Mouse (Mus musculus): ENCODE data around the gene Park7. TPM values are rescaled to one million over a fixed set of nuclear protein-coding genes. Genes with fewer than 3 reads are reported as not detected.
"Not testable (repeated sequence)": the region's sequence is repeated elsewhere in the genome, so short reads cannot be mapped to it uniquely, and the experiment has no call there.

Park7 gene
- polyA plus RNA-seq, 1 experiment from 2014 or later = 362 TPM

DNA sequence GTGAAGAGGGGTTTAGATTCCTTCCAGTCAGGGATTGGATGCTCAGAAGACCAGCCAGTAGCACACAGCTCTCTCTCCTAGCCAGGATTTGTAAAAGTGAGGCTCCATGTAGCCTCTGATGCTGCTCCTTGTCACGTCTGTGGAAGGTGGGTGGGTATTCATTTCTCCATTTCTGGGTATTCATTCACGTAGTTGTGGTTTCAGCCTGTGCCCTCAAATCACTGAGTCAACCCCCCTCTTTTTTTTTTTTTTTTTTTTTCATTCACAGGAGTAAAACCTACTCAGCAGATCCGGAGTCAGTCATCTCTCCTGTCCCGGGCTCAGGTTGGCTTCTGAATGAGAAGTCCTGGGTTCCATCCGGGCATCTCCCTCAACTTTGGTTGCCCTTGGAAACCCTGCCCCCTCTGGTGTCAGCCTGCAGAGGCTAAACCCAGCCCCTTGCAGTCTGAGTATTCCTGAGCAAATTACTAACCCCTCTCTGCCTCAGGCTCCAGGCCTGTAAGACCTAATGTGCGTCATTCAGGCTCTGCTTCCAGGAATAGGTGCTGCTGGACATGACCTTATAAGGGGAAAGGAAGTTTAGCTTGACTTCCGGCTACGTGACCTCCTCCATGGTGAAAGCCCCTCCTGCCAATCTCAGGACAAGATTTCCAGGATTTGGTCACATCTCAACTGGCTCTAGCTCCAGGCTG, 3.2 kb upstream of the Park7 start:
- H3K9ac ChIP-seq (ENCODE audit: low read length) = no peak overlapping the region
- no peaks in the 10 kb centered on the region for H3K36me3 ChIP-seq (ENCODE audit: control insufficient read depth, insufficient read depth, low read length)
- H3K4me1 ChIP-seq (ENCODE audit: control insufficient read depth, insufficient read depth, low read length) = peaks cover 20% of the 10 kb centered on the region
- H3K4me2 ChIP-seq (ENCODE audit: low read depth, low read length) = no peak overlapping the region
- ATAC-seq (ENCODE audit: insufficient read depth, low FRiP score) = no peak
- H3K9me3 ChIP-seq (replicated peaks; ENCODE audit: control insufficient read depth, low read length) = no peaks in the 10 kb centered on the region
- H3K4me3 ChIP-seq (replicated peaks; ENCODE audit: low read length) = no peak overlapping the region
- no peak overlapping the region for H3K27ac ChIP-seq (ENCODE audit: low read length)
- no peaks in the 10 kb centered on the region for H3K27me3 ChIP-seq (ENCODE audit: control insufficient read depth, insufficient read depth, low read length)
- 68% methylated on average over 8 of the region's 8 CpGs for WGBS

DNA sequence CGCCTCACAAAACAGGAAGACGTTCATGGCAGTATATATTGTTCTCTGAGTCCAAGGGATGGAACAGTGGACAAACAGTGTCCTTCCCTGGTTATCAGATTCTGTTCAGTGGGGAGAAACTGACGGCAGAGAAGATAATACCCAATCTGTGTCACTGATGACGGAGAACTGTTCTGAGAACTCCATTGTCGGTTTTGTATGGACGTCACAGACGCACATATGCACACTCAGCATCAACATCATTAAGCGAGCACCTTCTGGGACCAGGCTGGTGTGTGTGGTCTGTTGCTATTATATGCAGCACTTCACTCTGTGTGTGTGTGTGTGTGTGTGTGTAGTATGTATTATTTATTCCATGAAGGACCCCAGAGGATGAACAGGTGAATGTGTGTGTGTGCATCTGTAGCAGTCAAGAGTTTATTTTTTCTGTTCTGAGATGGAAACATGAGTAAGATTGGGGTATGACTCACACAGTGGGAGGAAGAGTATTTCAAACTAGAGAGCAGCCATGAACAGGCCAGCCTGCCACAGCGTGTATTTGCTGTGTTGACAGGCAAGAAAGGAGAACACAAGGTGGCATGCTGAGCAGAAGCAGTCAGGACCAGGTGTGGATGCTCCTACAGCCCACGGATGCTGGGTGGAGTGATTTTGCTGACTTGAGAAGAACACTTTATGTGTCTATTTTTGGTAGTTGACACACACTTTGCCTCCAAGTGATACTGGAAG, 1.1 kb upstream of the Park7 start:
- Histone ChIP-seq H3K9me3 (replicated peaks; ENCODE audit: control insufficient read depth, low read length) (no peaks in the 10 kb centered on the region), H3K4me3 (replicated peaks; ENCODE audit: low read length) (peak overlapping the region; percentile 80), H3K4me2 (ENCODE audit: low read depth, low read length) (peak overlapping the region; percentile 83), H3K27me3 (ENCODE audit: control insufficient read depth, insufficient read depth, low read length) (no peaks in the 10 kb centered on the region), H3K4me1 (ENCODE audit: control insufficient read depth, insufficient read depth, low read length) (peaks cover 20% of the 10 kb centered on the region), H3K36me3 (ENCODE audit: control insufficient read depth, insufficient read depth, low read length) (no peaks in the 10 kb centered on the region), H3K27ac (ENCODE audit: low read length) (peak overlapping the region; percentile 82), H3K9ac (ENCODE audit: low read length) (peak overlapping the region; percentile 89)
- 41% methylated on average over 10 of the region's 10 CpGs for WGBS
- no peak for ATAC-seq (ENCODE audit: insufficient read depth, low FRiP score)

DNA sequence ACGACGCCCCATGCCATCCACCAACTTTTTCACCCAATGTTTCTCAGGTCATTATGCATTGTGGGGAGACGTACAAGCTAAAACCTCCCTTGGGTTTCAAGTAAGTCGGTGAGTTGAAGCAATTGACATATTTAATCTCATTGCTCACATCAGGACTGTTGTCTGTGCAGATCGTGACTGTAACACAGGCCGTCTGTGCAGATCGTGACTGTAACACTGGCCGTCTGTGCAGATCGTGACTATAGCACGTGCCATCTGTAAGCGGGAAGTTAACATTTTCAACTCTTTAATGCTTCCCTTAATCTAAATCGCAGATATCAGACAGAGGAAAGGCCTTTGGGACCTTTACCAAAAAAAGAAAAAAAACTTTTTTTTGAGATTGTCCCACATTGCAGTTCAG, 494 bp downstream of the Park7 start:
- H3K9ac ChIP-seq (ENCODE audit: low read length) = peak overlapping the region; percentile 89
- H3K9me3 ChIP-seq (replicated peaks; ENCODE audit: control insufficient read depth, low read length) = no peaks in the 10 kb centered on the region
- H3K4me1 ChIP-seq (ENCODE audit: control insufficient read depth, insufficient read depth, low read length) = peaks cover 20% of the 10 kb centered on the region
- no peaks in the 10 kb centered on the region for H3K27me3 ChIP-seq (ENCODE audit: control insufficient read depth, insufficient read depth, low read length)
- H3K4me3 ChIP-seq (replicated peaks; ENCODE audit: low read length) = peak overlapping the region; percentile 80
- WGBS = 11% methylated on average over 12 of the region's 12 CpGs
- peak overlapping the region; percentile 93 for H3K27ac ChIP-seq (ENCODE audit: low read length)
- ATAC-seq (ENCODE audit: insufficient read depth, low FRiP score) = no peak
- no peaks in the 10 kb centered on the region for H3K36me3 ChIP-seq (ENCODE audit: control insufficient read depth, insufficient read depth, low read length)
- H3K4me2 ChIP-seq (ENCODE audit: low read depth, low read length) = peak overlapping the region; percentile 83

DNA sequence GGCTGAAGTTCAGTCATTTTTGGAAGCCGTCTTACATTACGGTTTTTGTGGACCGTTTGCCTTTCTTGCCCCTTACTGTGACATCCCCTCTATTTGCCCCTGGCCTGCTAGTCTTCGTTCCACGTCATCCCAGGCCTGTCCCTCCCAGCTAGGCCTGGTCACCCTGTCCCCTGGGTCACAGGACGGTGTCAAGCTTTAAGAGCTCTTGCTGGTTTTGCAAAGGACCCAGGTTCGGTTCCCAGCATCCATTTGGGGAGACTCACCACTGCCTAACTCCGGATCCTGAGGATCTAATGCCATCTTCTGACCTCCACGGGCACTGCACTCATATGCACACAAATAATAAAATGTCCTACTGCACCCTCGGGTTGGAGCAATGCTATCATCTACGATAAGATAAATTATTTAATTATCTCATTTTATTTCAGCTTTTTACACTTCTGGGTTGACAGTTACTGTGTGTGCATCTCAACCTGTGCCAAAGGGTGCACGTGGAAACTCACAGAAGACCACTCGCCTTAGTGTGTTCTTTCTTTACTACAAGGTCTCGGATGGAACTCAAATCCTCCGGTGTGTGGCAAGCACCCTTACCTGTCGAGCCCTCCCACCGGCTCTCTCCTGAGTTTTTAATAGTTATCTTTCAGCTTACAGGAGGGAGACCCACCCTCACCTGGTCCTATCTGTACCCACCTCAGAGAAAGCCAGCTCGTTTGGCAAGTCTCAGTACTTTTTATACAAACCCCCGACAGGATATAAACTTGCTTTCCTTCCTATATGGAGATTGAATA, 3.9 kb downstream of the Park7 start:
- H3K36me3 ChIP-seq (ENCODE audit: control insufficient read depth, insufficient read depth, low read length) = peaks cover 7% of the 10 kb centered on the region; the same call in 1 of the 2 replicates
- peaks cover 23% of the 10 kb centered on the region for H3K4me1 ChIP-seq (ENCODE audit: control insufficient read depth, insufficient read depth, low read length)
- peak overlapping the region; percentile 55 for H3K4me2 ChIP-seq (ENCODE audit: low read depth, low read length)
- no peaks in the 10 kb centered on the region for H3K9me3 ChIP-seq (replicated peaks; ENCODE audit: control insufficient read depth, low read length)
- H3K27ac ChIP-seq (ENCODE audit: low read length) = peak overlapping the region; percentile 71
- H3K27me3 ChIP-seq (ENCODE audit: control insufficient read depth, insufficient read depth, low read length) = no peaks in the 10 kb centered on the region
- H3K9ac ChIP-seq (ENCODE audit: low read length) = peak overlapping the region; percentile 63
- peak; percentile 3 for ATAC-seq (ENCODE audit: insufficient read depth, low FRiP score)
- peak overlapping the region; percentile 28 for H3K4me3 ChIP-seq (replicated peaks; ENCODE audit: low read length)
- 82% methylated on average over 19 of the region's 19 CpGs for WGBS

GRCm38 (mm10) chr4:150909451-150910156, 4.6 kb downstream of the Park7 start:
- Histone ChIP-seq H3K4me3 (replicated peaks; ENCODE audit: low read length) (peak overlapping the region; percentile 83), H3K27me3 (ENCODE audit: control insufficient read depth, insufficient read depth, low read length) (no peaks in the 10 kb centered on the region), H3K27ac (ENCODE audit: low read length) (peak overlapping the region; percentile 78), H3K36me3 (ENCODE audit: control insufficient read depth, insufficient read depth, low read length) (peaks cover 7% of the 10 kb centered on the region; the same call in 1 of the 2 replicates), H3K4me2 (ENCODE audit: low read depth, low read length) (peak overlapping the region; percentile 71), H3K9me3 (replicated peaks; ENCODE audit: control insufficient read depth, low read length) (no peaks in the 10 kb centered on the region), H3K4me1 (ENCODE audit: control insufficient read depth, insufficient read depth, low read length) (peaks cover 16% of the 10 kb centered on the region), H3K9ac (ENCODE audit: low read length) (peak overlapping the region; percentile 89)
- WGBS = under 1% methylated on average over 56 of the region's 56 CpGs
- ATAC-seq (ENCODE audit: insufficient read depth, low FRiP score) = peak; percentile 92

DNA sequence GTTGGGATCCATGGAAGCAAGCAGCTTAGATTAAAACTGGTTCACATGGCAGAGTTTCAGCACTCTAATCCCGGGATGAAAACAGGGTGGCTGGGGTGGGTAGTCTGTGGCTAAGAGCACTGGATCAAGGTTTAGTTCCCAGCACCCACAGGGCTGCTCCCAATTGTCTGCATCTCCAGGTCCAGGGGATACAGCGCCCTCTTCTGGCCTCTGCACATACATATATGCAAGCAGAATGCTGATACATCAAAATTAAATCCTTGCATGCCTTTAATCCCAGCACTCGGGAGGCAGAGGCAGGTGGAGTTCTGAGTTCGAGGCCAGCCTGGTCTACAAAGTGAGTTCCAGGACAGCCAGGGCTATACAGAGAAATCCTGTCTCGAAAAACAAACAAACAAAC, 5.7 kb downstream of the Park7 start:
- ATAC-seq (ENCODE audit: insufficient read depth, low FRiP score); H3K27me3 ChIP-seq (ENCODE audit: control insufficient read depth, insufficient read depth, low read length); H3K27ac ChIP-seq (ENCODE audit: low read length); H3K9me3 ChIP-seq (replicated peaks; ENCODE audit: control insufficient read depth, low read length); H3K9ac ChIP-seq (ENCODE audit: low read length); H3K36me3 ChIP-seq (ENCODE audit: control insufficient read depth, insufficient read depth, low read length): not testable (repeated sequence)
- H3K4me1 ChIP-seq (ENCODE audit: control insufficient read depth, insufficient read depth, low read length) = peaks cover 14% of the 10 kb centered on the region
- WGBS = 79% methylated on average over 5 of the region's 5 CpGs
- H3K4me3 ChIP-seq (replicated peaks; ENCODE audit: low read length) = peak overlapping the region; percentile 83; the same call in 1 of the 2 replicates
- H3K4me2 ChIP-seq (ENCODE audit: low read depth, low read length) = peak overlapping the region; percentile 71; the same call in 1 of the 2 replicates

DNA sequence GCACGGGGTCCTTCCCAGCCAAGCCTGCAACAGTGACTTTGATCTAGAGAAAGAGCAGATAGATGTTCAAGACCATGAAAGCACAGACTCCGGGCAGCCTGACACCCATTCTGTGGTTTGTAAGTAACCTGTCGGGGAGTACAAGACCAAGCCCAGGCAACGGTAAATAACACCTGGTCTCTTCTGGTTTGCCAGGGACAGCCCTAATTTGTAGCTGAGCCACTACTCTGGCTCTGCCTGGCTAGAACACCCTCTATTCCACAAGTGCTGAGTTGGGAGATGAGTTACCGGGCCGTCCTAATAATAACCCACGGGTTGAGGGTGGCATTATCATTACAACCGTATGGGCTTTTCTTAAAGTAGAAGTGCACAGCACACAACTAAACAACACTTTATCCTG, 7.1 kb downstream of the Park7 start:
- Histone ChIP-seq H3K4me3 (replicated peaks; ENCODE audit: low read length) (no peak overlapping the region), H3K27ac (ENCODE audit: low read length) (no peak overlapping the region), H3K27me3 (ENCODE audit: control insufficient read depth, insufficient read depth, low read length) (no peaks in the 10 kb centered on the region), H3K9ac (ENCODE audit: low read length) (no peak overlapping the region), H3K36me3 (ENCODE audit: control insufficient read depth, insufficient read depth, low read length) (peaks cover 20% of the 10 kb centered on the region), H3K4me1 (ENCODE audit: control insufficient read depth, insufficient read depth, low read length) (peaks cover 7% of the 10 kb centered on the region), H3K4me2 (ENCODE audit: low read depth, low read length) (no peak overlapping the region), H3K9me3 (replicated peaks; ENCODE audit: control insufficient read depth, low read length) (no peaks in the 10 kb centered on the region)
- 88% methylated on average over 8 of the region's 8 CpGs for WGBS
- ATAC-seq (ENCODE audit: insufficient read depth, low FRiP score) = no peak

DNA sequence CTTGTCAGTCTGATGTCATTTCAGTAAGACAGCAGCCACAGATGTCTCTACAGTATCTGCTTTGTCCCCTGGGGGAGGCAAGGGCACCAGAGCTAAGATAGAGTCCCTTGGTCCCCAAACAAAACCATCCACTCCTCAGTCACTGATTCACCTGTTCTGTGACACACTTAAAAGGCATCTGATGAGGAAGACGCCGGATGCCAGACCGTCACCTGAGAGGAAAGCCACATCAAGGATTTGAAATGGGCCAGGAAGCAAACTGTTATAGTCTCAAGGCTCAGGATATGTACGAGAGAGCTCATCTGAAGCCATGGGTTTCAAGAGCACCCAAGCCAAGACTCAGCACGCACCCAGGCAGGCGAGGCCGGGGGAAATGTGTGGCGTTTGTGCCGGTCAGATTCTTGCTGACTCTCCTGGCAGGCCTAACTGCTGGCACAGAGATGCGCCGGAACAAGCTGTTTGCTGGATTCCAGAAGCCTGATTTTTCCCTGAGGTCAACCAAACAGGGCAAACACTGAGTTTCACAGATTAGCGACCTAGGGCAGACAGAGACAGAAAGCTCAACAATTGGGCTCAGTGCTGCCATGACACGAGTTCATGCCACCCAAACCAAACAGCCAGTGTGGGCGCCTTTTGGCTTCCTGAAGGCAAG, 11.0 kb downstream of the Park7 start:
- Histone ChIP-seq H3K36me3 (ENCODE audit: control insufficient read depth, insufficient read depth, low read length) (peaks cover 26% of the 10 kb centered on the region), H3K9me3 (replicated peaks; ENCODE audit: control insufficient read depth, low read length) (no peaks in the 10 kb centered on the region), H3K4me2 (ENCODE audit: low read depth, low read length) (no peak overlapping the region), H3K27me3 (ENCODE audit: control insufficient read depth, insufficient read depth, low read length) (no peaks in the 10 kb centered on the region), H3K4me1 (ENCODE audit: control insufficient read depth, insufficient read depth, low read length) (no peaks in the 10 kb centered on the region), H3K4me3 (replicated peaks; ENCODE audit: low read length) (no peak overlapping the region), H3K9ac (ENCODE audit: low read length) (no peak overlapping the region), H3K27ac (ENCODE audit: low read length) (no peak overlapping the region)
- WGBS = 91% methylated on average over 14 of the region's 14 CpGs
- ATAC-seq (ENCODE audit: insufficient read depth, low FRiP score) = no peak
